Mouse (Mus musculus): Measurements from ENCODE around the gene Echs1.

GRCm38 (mm10) chr7:140058528-140058927 is 57.7 kb downstream of the Echs1 start:
- no peak for TF ChIP-seq CTCF (IDR thresholded peaks at IDR 0.05; ENCODE audit: borderline replicate concordance, extremely low read depth, insufficient read depth, insufficient read length)
- TF ChIP-seq POLR2A (IDR thresholded peaks at IDR 0.05; ENCODE audit: borderline replicate concordance, extremely low read depth, insufficient read depth, insufficient read length, poor library complexity, severe bottlenecking) = no peak

Measured in brain, embryonic 14.5 days (tissue).